Mouse (Mus musculus) cerebellum, adult 18-20 months (tissue): Measurements from ENCODE around the gene Coro1c.

Experiments
- DNase-seq, 2 experiments: peaks; one replicate each; pipeline ENCODE4 v3.0.0; 2021

The Coro1c gene

DNA sequence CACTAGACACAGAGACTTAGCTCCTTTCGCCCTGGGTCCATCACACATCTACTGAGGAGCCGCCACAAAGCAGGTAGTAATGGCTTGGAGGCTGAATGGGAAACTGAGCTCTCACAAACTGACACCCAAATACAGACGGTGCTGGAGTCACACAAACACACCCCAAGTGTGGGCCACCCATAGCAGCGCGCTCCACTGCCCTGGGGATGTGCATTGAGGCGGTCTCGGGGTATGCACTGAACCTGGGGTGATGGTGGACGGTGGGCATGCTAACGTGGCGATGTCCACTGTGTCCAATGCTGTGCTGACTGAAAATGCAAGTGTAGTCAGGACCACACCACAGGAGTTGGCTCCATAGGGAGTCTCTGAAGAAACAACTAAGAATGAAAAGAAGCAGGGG, 53.4 kb downstream of the Coro1c start:
- no peak for DNase-seq

DNA sequence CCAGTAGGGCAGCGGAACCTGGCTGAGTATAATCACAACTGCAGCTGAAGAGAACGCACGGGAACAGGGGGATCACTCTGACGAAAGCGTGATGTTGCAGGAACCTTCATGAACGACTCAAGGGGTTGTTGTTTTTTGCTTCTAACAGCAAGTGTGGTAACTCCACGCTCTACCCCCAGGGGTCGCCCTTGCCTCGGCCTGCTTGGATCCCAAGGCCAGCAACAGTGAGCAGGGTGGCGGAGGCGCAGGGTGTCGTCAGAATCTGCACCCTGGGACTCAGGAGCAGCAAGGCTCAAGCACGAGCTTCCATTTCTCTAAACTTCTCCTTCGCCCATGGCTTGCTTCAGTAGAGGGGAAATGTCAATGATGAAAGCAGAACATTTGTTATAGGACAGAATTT, 54.1 kb downstream of the Coro1c start:
- DNase-seq, result peak; percentile 86 to 92

GRCm38 (mm10) chr5:113853541-113853940, 55.0 kb downstream of the Coro1c start:
- DNase-seq, result no peak

- no peak for DNase-seq
These were observed 56.1 kb downstream of the Coro1c start for GRCm38 (mm10) chr5:113852463-113852862.

GRCm38 (mm10) chr5:113850680-113851230, 57.8 kb downstream of the Coro1c start:
- DNase-seq, result no peak

GRCm38 (mm10) chr5:113847636-113848035, 60.9 kb downstream of the Coro1c start:
- no peak for DNase-seq

DNA sequence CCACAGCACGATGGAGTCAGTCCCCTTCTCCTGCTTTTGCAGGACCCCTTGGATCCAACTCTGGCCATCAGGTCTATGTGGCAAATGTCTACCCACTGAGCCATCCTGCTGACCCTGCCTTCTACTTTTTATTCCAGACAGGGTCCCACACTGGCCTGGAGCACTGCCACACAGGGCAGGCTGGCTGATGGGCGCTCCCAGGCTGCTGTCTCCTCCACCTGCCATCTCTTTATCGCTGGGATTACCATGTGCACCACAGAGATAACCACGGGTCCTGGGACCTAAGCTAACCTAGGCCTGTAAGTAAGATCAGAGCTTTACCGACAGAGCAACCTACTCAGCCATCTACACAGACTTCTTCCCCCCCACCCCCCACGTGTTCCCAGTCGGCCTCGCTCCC, 61.9 kb downstream of the Coro1c start:
- DNase-seq, result no peak

GRCm38 (mm10) chr5:113845627-113846026, 62.9 kb downstream of the Coro1c start:
- no peak for DNase-seq

- peak; percentile 41 to 46 for DNase-seq
These were observed 63.8 kb downstream of the Coro1c start for GRCm38 (mm10) chr5:113844721-113845120.

DNA sequence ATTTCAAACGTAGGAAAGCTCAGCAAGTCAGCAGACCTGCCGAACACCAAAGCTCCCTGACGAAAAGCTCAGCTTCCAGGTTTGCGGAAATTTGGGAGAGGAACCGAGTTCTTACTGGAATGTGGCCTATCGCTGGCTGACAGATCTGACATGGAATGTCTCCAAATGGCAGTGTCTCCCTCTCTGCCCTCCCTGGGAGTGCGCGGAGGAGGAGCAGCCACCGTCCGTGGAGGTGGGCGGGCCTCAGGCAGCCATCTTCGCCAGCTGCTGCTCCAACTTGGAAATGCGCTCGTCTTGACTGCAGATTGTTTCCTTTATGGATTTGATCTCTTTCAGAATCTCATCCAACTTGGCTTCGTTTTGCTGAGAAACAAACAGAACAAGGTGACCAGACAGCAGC, 64.5 kb downstream of the Coro1c start:
- no peak for DNase-seq

GRCm38 (mm10) chr5:113842906-113843305, 65.7 kb downstream of the Coro1c start:
- no peak for DNase-seq

- DNase-seq, result no peak
These were observed 66.3 kb downstream of the Coro1c start for GRCm38 (mm10) chr5:113842244-113842643.

GRCm38 (mm10) chr5:113841243-113842225, 67.0 kb downstream of the Coro1c start:
- no peak for DNase-seq

DNA sequence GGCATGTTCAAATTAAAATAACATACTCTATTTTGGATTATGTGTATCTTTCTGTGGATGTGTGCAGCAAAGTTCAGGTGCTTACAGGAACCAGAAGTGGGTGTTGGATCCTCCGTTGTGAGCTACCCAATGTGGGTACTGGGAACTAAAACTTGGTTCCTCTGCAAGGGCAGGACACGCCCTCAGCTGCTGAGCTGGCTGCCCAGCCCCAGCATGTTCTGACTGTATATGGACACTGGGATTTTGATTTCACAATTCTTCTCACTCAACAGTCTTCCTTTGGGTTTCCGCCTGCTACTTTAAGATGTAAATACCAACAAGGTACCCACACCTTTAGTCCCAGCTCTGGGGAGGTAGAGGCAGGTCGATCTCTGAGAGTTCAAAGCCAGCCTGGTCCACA, 68.1 kb downstream of the Coro1c start:
- DNase-seq, result no peak

GRCm38 (mm10) chr5:113836961-113837360, 71.6 kb downstream of the Coro1c start:
- DNase-seq, result no peak

GRCm38 (mm10) chr5:113833316-113833947, 75.1 kb downstream of the Coro1c start:
- no peak for DNase-seq

DNA sequence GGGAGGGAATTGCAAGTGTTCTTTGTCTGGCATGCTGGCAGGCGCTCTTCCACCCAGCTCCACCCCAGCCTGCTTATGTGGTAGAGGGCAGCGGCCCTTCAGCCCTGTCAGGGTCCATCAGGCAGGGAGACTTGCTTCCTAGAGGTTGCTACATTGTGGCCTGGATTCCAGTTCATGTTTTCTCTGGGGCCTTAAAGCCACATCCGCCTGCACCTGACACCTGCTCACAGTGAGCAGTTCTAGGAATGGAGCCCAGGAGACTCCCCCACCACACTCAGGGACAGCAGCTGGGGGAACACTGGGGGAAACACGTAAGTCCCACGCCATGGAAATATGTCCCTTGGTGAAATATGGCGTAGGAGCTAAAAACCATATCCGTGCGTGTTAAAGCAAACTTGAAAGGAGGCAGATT, 76.1 kb downstream of the Coro1c start, which contains the start of gene Selplg:
Gene Selplg (minus strand): TSS at position 155 of the 412 bp plus-strand sequence.
- DNase-seq, result no peak

DNA sequence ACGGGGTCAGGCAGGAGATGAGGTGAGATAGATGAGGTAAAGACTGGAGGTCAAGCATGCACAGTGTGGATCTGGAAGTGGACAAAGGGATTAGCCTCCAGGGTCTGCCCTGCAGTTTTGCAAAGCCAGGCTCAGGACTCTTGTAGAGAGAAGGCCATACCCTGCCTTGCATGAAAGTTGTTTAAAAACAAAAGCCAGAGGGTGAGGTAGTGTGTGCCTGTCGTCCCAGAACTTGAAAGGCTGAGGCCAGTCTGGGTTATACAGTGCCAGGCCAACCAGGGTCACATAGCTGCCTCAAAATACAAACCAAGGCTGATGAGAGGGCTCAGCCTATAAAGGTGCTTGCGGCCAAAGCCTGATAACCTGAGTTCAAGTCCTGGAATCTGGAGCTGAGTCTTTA, 76.8 kb downstream of the Coro1c start:
- no peak for DNase-seq

GRCm38 (mm10) chr5:113830796-113831195, 77.8 kb downstream of the Coro1c start:
- DNase-seq, result no peak

DNA sequence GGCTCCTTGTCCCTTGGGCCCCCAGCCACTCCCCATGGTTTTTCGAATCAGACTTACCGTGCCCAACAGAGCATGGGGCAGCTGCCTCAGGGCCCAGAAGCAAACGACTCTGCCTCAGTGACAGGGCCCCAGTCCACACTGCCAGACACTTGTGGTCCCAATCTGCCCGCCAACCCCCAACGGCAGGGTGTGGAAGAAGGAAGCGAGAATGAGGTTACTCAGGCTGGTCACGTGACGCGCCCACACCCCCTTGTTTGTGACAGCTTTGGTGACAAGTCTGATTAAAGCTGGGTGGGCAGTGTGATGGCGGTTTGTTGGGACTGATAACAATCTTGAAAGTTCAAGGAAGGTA, 78.3 kb downstream of the Coro1c start:
- DNase-seq, result no peak

DNA sequence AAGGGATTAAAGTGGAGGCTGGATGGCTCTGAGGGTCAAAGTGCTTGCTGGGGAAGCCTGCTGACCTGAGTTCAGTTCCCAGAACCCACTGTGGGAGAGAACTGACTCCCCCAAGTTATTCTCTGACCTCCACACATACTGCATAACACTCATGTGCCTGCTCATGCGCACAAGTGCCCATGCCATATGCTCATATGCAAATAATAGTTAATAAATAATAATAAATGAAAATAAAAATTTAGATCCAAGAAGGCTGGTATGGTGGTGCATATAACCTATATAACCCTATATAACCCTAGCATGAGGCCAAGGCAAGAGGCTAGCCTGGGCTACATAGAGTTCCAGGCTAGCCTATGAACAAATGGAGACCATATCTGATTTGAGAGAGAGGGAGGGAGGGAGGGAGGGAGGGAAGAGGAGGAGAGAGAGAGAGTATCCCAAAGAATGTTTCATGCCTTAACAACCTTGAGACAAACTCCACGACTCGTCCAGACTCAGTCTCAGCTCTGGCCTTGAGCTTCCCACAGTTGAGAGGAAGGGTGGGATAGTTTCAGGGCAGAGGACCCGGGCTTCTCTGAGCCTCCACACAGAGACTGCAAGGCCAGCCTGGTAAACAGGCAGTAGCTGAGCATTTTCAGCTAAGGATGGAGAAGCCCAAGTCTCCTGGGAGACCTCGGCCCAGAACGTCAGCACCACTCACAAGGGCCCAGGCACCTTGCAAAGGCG, 78.8 kb downstream of the Coro1c start:
- DNase-seq, result no peak

DNA sequence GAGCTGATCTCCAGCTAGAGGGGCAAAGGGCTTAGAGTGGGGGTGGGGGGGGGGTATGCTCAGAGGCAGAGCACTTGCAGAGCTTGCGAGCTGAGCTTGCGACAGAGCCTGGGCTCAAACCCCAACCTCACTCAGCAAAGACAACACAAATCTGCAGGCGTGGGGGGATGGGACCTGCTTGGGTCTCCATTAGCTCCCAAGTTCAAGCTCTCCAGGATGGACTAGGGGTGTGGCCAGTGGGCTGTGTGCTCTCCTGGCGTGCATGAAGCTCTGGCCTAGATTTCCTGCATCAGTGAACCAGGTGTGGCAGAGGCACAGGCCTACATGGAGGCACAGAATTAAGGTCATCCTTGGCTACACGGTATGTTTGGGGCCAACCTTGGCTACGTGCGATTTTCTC, 80.1 kb downstream of the Coro1c start:
- no peak for DNase-seq

DNA sequence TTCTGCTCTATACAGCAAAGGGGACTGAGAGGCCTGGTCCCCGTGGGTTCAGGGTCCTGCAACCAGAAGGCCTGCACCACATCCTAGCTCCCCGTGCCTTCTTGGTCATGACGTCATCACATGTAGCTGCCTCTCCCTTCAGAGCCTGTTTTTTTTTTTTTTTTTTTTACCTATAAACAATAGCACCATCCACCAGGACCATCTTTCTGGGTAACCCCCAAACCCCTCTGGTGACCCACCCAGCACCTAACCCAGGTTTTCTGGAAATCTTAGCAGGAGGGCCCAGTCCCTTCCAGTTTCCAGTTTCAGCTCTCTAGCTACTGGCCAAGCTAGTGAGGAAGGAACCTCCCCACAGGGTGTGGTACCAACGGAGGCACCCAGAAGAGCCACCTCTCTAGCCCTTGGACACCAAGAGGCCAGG, 80.6 kb downstream of the Coro1c start:
- no peak for DNase-seq
